Comparison of ENCODE assay signal across 8 mouse cellular contexts in the genomic region with DNA sequence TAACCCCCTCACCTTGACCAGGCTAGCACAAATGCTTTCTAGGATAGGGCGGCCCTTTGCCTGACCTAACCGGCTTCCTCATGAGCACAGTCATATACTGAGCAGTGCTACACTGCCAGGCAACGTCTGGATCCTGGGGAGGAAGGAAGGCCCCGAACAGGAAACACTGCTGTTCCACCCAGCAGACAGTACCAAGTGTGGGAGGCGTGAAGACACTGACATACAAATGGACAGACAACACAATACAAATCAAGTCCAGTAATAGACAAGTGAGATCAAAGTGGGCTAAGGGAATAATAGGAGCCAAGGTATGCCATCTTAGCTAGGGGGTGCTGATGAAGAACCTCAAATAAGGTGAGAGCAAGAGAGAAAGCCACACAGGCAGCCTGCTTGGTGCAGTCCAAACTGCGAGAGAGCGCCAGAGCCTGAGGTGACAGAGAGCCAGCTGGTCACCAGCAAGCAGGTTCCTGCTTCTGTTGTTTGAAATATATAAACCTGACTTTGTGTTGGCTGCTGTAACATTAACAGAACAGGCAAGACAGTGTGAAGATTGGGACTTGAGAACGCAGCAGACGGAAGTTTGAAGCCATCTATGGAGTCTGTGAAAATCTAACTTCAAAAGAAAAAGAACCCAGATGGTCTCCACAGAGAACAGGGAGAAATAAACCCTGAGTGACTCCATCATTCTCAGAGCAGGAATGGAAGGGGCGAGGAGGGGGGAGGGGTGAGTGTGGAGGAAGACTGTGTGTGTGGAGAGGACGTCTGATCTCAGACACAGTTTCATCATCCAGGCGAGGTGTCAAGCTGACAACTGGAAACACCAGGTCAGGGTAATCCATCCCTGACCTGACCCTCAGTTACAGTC. TPM values are rescaled to one million over a fixed set of nuclear protein-coding genes. Genes with fewer than 3 reads are reported as not detected.
DNase-seq lines count a peak whose midpoint lies in the region; ATAC-seq lines count a peak whose summit lies in the region.

No protein-coding gene starts in this region.

- H3K27me3 ChIP-seq in heart, embryonic 12.5 days (replicated peaks) = no peaks in the 10 kb centered on the region
- no peaks in the 10 kb centered on the region for H3K27me3 ChIP-seq in liver, embryonic 13.5 days
- no peaks in the 10 kb centered on the region for H3K27me3 ChIP-seq in forebrain, embryonic 14.5 days (replicated peaks; ENCODE audit: control insufficient read depth, insufficient read depth, low read length)

- no peaks in the 10 kb centered on the region for H3K9me3 ChIP-seq in heart, embryonic 12.5 days (replicated peaks)
- no peaks in the 10 kb centered on the region for H3K9me3 ChIP-seq in liver, embryonic 13.5 days (replicated peaks)
- H3K9me3 ChIP-seq in forebrain, embryonic 14.5 days (replicated peaks; ENCODE audit: control insufficient read depth, low read length) = no peaks in the 10 kb centered on the region

- peak; percentile 2 for DNase-seq in gastrocnemius, adult 18-20 months (ENCODE audit: low spot score)
- DNase-seq in gastrocnemius, postnatal 36 days = no peak
- DNase-seq in CD8-positive naive resting alpha-beta T cell, adult 2 months (ENCODE audit: low read depth in 2 of 2, low spot score in 2 of 2) = peak; percentile 48 to 51
- no peak for DNase-seq in liver, embryonic 13.5 days
- peak; percentile 57 to 59 for DNase-seq in thymus, postnatal 10 days (ENCODE audit: low spot score in 2 of 2)
- DNase-seq in forebrain, embryonic 14.5 days (ENCODE audit: low spot score) = no peak

- H3K36me3 ChIP-seq in heart, embryonic 12.5 days = peaks cover 9% of the 10 kb centered on the region; the same call in 1 of the 2 replicates
- H3K36me3 ChIP-seq in liver, embryonic 13.5 days = peaks cover 85% of the 10 kb centered on the region
- peaks cover 48% of the 10 kb centered on the region for H3K36me3 ChIP-seq in forebrain, embryonic 14.5 days (ENCODE audit: control insufficient read depth, insufficient read depth, low read length)

- no peak overlapping the region for H3K27ac ChIP-seq in heart, embryonic 12.5 days (ENCODE audit: poor library complexity, severe bottlenecking)
- no peak overlapping the region for H3K27ac ChIP-seq in liver, embryonic 13.5 days
- H3K27ac ChIP-seq in forebrain, embryonic 14.5 days (ENCODE audit: low read depth, low read length) = no peak overlapping the region

- 0 out of 2 replicates have a peak, but pooled peaks have one; percentile 36 for ATAC-seq in heart, embryonic 12.5 days (ENCODE audit: insufficient number of reproducible peaks, low FRiP score)
- peak; percentile 62; the same call in 1 of the 2 replicates for ATAC-seq in liver, embryonic 13.5 days (ENCODE audit: low read depth)
- ATAC-seq in forebrain, embryonic 14.5 days = no peak
- ATAC-seq in erythroblast, adult 5-6 weeks (replicated peaks; ENCODE audit: low FRiP score, poor library complexity, severe bottlenecking) = no peak

- H3K4me1 ChIP-seq in heart, embryonic 12.5 days (replicated peaks) = peaks cover 5% of the 10 kb centered on the region; the same call in 1 of the 2 replicates
- H3K4me1 ChIP-seq in liver, embryonic 13.5 days (replicated peaks) = peaks cover 20% of the 10 kb centered on the region
- no peaks in the 10 kb centered on the region for H3K4me1 ChIP-seq in forebrain, embryonic 14.5 days (ENCODE audit: control insufficient read depth, insufficient read depth, low read length)

- intact Hi-C loops in gastrocnemius, postnatal 36 days (cut with DNase I) = no loop called here

- no peak overlapping the region for H3K9ac ChIP-seq in heart, embryonic 12.5 days
- H3K9ac ChIP-seq in liver, embryonic 13.5 days = no peak overlapping the region
- no peak overlapping the region for H3K9ac ChIP-seq in forebrain, embryonic 14.5 days (ENCODE audit: low read length)

- no peak overlapping the region for H3K4me2 ChIP-seq in heart, embryonic 12.5 days
- H3K4me2 ChIP-seq in liver, embryonic 13.5 days = no peak overlapping the region
- H3K4me2 ChIP-seq in forebrain, embryonic 14.5 days (ENCODE audit: low read length) = no peak overlapping the region

- 65% methylated on average over 12 of the region's 12 CpGs for WGBS in heart, embryonic 12.5 days
- 48% methylated on average over 12 of the region's 12 CpGs for WGBS in liver, embryonic 13.5 days (ENCODE audit: insufficient replicate concordance)
- WGBS in forebrain, embryonic 14.5 days = 79% methylated on average over 12 of the region's 12 CpGs

- no peak overlapping the region for H3K4me3 ChIP-seq in heart, embryonic 12.5 days
- H3K4me3 ChIP-seq in liver, embryonic 13.5 days (replicated peaks) = no peak overlapping the region
- H3K4me3 ChIP-seq in forebrain, embryonic 14.5 days (ENCODE audit: low read depth, low read length) = no peak overlapping the region

RNA-seq across cellular contexts. Expression of gene Tecta, which starts 28.6 kb away (rescaled TPM):
- total RNA-seq in gastrocnemius, adult 18-20 months (2021) = under 1 TPM; 0.48 to 0.50 TPM
- total RNA-seq in gastrocnemius, postnatal 36 days (2021) = 1 to 10 TPM in 1 of 2 experiments, under 1 TPM in 1; 0.79 to 1.1 TPM
- polyA plus RNA-seq in heart, embryonic 12.5 days (2016; fragmentation: Nextera tagmentation; extraction: Ambion mirVana) = 0.08 and 0.19 TPM in 2 replicates
- 0.06 and 0.08 TPM in 2 replicates for polyA plus RNA-seq in liver, embryonic 13.5 days (2015; fragmentation: Nextera tagmentation; extraction: Ambion mirVana)
- 0.12 and 0.33 TPM in 2 replicates for polyA plus RNA-seq in forebrain, embryonic 14.5 days (2014; fragmentation: Nextera tagmentation; extraction: Ambion mirVana)
- total RNA-seq in erythroblast, adult 5-6 weeks (2015; ENCODE audit: low replicate concordance) = 0.63 TPM in 1 of 2 replicates, not detected in the other
- 1.1 TPM in 2 replicates for total RNA-seq in erythroblast, adult 5-6 weeks (2017; ENCODE audit: low replicate concordance)

Comparison
In these comparisons a context has a peak if more than half of its experiments do, and no peak if none do; other contexts are left out.
1. DNase-seq: peak in gastrocnemius, adult 18-20 months (single experiment), CD8-positive naive resting alpha-beta T cell, adult 2 months (2 of 2) and thymus, postnatal 10 days (2 of 2); none in gastrocnemius, postnatal 36 days (0 of 2), liver, embryonic 13.5 days (single experiment) and forebrain, embryonic 14.5 days (single experiment).
2. ATAC-seq: peak in heart, embryonic 12.5 days (single experiment) and liver, embryonic 13.5 days (single experiment); none in forebrain, embryonic 14.5 days (single experiment) and erythroblast, adult 5-6 weeks (single experiment).